Mouse (Mus musculus) heart, embryonic 14.5 days (tissue): Measurements from ENCODE around the gene Gm36176. TPM values are rescaled to one million over a fixed set of nuclear protein-coding genes. Genes with fewer than 3 reads are reported as not detected.
A peak's percentile ranks its signal among the peaks of the same experiment; 100 is the strongest.

Source experiments
- ATAC-seq: fragments of 200-750 bp; cut with Nextera tagmentation; 2 replicates; pipeline ENCODE4 v1.8.0; 2017; ENCODE audit warnings: low read depth, moderate TSS enrichment; ENCODE audit not compliant: insufficient number of reproducible peaks, insufficient read depth, low FRiP score
- H3K27ac ChIP-seq, 2 experiments: fragments of 200-500 bp in 1 of 2; fragments of 300-500 bp in 1 of 2; sonication (generic) in 1 of 2; replicated peaks in 1 of 2; 2 replicates each; pipeline ENCODE4 v1.5.1; 2012 to 2014; ENCODE audit warnings: low read depth in 2 of 2, low read length in 2 of 2, control low read depth in 1 of 2, mild to moderate bottlenecking in 1 of 2, mixed read lengths in 1 of 2; ENCODE audit not compliant: control insufficient read depth in 1 of 2, insufficient read depth in 1 of 2
- H3K27me3 ChIP-seq: fragments of 300-500 bp; sonication (generic); 2 replicates; pipeline ENCODE4 v1.6.1; 2014; ENCODE audit warnings: mild to moderate bottlenecking, low read length, control low read depth; ENCODE audit not compliant: control insufficient read depth, insufficient read depth
- H3K36me3 ChIP-seq: fragments of 300-500 bp; sonication (generic); 2 replicates; pipeline ENCODE4 v1.6.1; 2014; ENCODE audit warnings: mild to moderate bottlenecking, control low read depth, low read length, mixed read lengths; ENCODE audit not compliant: control insufficient read depth, insufficient read depth
- H3K4me1 ChIP-seq, 2 experiments: fragments of 200-500 bp in 1 of 2; fragments of 300-500 bp in 1 of 2; sonication (generic) in 1 of 2; 2 replicates each; pipeline ENCODE4 v1.6.1; 2012 to 2014; ENCODE audit warnings: low read length in 2 of 2, control low read depth in 1 of 2, mixed read lengths in 1 of 2; ENCODE audit not compliant: control insufficient read depth in 2 of 2, insufficient read depth in 2 of 2
- H3K4me2 ChIP-seq: fragments of 300-500 bp; sonication (generic); 2 replicates; pipeline ENCODE4 v1.6.1; 2014; ENCODE audit warnings: mild to moderate bottlenecking, low read length
- H3K4me3 ChIP-seq, 2 experiments: fragments of 200-500 bp in 1 of 2; fragments of 300-500 bp in 1 of 2; sonication (generic) in 1 of 2; 2 replicates each; pipeline ENCODE4 v1.5.1; 2012 to 2014; ENCODE audit warnings: low read length in 2 of 2, mild to moderate bottlenecking in 2 of 2, control low read depth in 1 of 2, low read depth in 1 of 2, moderate library complexity in 1 of 2; ENCODE audit not compliant: control insufficient read depth in 1 of 2, insufficient read depth in 1 of 2
- H3K9ac ChIP-seq: fragments of 300-500 bp; sonication (generic); 2 replicates; pipeline ENCODE4 v1.6.1; 2014; ENCODE audit warnings: mild to moderate bottlenecking, low read length
- H3K9me3 ChIP-seq: fragments of 300-500 bp; sonication (generic); 2 replicates; pipeline ENCODE4 v1.6.1; 2016; ENCODE audit warnings: low read length, control low read depth; ENCODE audit not compliant: control insufficient read depth
- WGBS: fragments of 180-500 bp; shearing (Covaris S2); extraction: QIAGEN DNeasy Blood & Tissue Kit; methylation state at CpG from one replicate; pipeline ENCODE4 v1.1.7; 2014; 5-methylcytosine and 5-hydroxymethylcytosine counted together
- polyA plus RNA-seq: library from polyadenylated mRNA; unstranded; fragments of >200 nt; fragmentation: Nextera tagmentation; extraction: Ambion mirVana; gene quantifications from 2 replicates; pipeline ENCODE4 v1.2.1, GENCODE M21; 2014

Gene Gm36176
- polyA plus RNA-seq, 1 experiment from 2014 or later: not detected

DNA sequence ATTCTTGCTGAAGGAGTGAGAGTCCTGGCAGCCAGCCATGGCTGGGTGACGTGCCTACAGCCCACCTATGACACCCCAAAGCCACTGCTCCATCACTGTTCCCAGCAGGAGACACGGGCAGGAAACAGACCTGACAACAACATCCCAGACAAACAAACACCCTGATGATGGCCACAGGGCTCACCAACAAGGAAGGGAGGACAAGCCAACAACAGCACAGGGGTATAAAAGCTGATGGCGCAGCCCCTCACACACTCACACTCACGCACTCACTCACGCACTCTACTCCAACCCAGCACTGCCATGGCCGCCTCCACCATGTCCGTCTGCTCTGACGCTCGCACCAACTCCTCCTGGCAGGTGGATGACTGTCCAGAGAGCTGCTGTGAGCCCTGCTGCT, 6.0 kb downstream of the Gm36176 start, which contains the start of gene Gm10318:
Gene Gm10318, plus strand, starts transcription at position 301 of the 400 bp plus-strand sequence.
- no peak within 1 kb of the TSS for H3K4me3 ChIP-seq
- 59% methylated on average over 9 of the region's 9 CpGs for WGBS
- no peak for ATAC-seq

DNA sequence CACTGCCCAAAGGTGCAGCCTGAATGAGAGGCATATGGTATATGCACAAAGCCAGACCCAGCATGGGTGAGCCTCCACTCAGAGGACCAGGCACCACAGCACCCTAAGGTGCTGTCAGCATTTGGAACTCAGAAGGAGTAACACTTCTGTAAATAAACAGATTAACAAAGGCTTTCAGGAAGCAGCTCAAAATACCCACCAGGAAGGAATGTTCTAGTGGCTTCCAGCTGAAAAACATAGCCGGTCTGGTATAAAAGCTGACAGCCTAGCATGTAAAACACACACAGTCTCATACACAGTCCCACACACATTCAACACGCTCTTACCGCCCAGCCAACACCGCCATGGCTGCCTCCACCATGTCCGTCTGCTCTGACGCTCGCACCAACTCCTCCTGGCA, 15.1 kb downstream of the Gm36176 start, which contains the start of gene Gm3285:
Gene Gm3285, plus strand, starts transcription at position 301 of the 400 bp plus-strand sequence.
- no peak for ATAC-seq
- Histone ChIP-seq H3K4me3 (no peak within 1 kb of the TSS), H3K4me1 (no peaks in the 10 kb centered on the region; a peak in 1 of 4 replicates), H3K36me3 (no peaks in the 10 kb centered on the region), H3K9me3 (no peaks in the 10 kb centered on the region), H3K4me2 (no peak within 1 kb of the TSS), H3K27me3 (no peaks in the 10 kb centered on the region), H3K9ac (no peak within 1 kb of the TSS), H3K27ac (no peak within 1 kb of the TSS)
- 54% methylated on average over 7 of the region's 7 CpGs for WGBS

More for the DNA sequence above, 6.0 kb downstream of the Gm36176 start, which contains the start of gene Gm10318:
- Histone ChIP-seq H3K27ac (no peak within 1 kb of the TSS), H3K4me2 (no peak within 1 kb of the TSS), H3K4me1 (no peaks in the 10 kb centered on the region), H3K27me3 (no peaks in the 10 kb centered on the region), H3K36me3 (no peaks in the 10 kb centered on the region), H3K9me3 (0 out of 2 replicates have a peak, but pooled peaks cover 4% of the 10 kb centered on the region), H3K9ac (no peak within 1 kb of the TSS)

DNA sequence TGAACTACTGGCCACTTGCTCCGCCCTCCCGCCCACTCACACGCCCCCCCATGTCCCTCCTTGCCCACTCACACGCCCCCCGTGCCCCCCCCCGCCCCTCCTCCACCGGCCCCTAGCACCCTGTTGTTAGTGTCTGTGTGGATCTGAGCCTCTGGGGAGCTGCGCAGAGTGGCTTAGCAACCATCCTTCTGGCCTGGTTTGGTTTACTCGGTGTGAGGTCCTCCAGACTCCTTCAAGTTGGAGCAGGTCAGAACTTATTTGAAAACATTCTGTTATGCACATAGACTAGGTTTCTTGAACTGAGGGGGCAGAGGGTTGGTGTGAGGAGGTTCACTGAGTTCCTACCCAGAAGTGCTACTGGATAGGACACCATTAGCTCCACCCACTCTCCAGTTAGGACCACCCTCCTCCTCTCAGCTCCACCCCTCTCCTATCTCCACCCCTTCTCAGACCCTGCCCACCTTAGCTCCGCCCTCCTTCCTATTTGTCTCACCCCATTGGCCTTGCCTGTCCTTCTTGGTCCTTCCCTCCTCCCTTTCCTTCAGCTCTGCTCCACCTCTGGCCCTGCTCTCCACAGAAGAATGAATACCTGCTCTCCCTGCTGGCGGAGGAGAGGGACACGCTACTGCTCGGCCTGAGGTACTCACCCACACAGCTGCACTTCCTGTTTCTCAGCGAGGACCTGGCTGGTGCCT, 17.6 kb downstream of the Gm36176 start:
- WGBS: 28% methylated on average over 14 of the region's 14 CpGs
- no peak for ATAC-seq
- H3K36me3 ChIP-seq: no peaks in the 10 kb centered on the region
- H3K9me3 ChIP-seq: no peaks in the 10 kb centered on the region
- H3K4me3 ChIP-seq: no peak overlapping the region
- H3K27ac ChIP-seq: no peak overlapping the region
- peak overlapping the region; percentile 31; the same call in 1 of the 2 replicates for H3K4me2 ChIP-seq
- no peaks in the 10 kb centered on the region; a peak in 1 of 4 replicates for H3K4me1 ChIP-seq
- no peaks in the 10 kb centered on the region for H3K27me3 ChIP-seq
- no peak overlapping the region for H3K9ac ChIP-seq

DNA sequence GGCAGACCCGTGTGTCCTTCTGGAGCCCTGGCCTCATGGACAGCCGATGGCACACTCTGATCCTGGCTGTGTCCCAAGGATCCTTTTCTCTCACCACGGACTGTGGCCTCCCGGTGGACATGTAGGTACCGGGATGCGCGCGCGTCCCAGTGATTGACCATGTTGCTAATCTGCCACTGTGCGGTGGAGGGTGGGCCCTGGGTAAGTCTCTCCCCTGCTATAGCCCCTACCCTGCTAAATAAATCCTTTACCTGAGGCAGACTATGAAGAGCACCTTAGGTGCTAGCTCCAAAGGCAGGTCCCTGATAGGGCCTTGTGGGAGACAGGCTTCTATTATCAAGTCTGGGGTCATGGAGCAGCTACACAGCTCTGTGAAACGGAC, 18.1 kb downstream of the Gm36176 start:
- no peak for ATAC-seq
- H3K27me3 ChIP-seq: no peaks in the 10 kb centered on the region
- no peaks in the 10 kb centered on the region for H3K36me3 ChIP-seq
- no peak overlapping the region for H3K4me3 ChIP-seq
- no peaks in the 10 kb centered on the region for H3K9me3 ChIP-seq
- no peak overlapping the region for H3K27ac ChIP-seq
- 31% methylated on average over 11 of the region's 11 CpGs for WGBS
- no peak overlapping the region for H3K9ac ChIP-seq
- H3K4me2 ChIP-seq: peak overlapping the region; percentile 31; the same call in 1 of the 2 replicates
- no peaks in the 10 kb centered on the region; a peak in 1 of 4 replicates for H3K4me1 ChIP-seq

DNA sequence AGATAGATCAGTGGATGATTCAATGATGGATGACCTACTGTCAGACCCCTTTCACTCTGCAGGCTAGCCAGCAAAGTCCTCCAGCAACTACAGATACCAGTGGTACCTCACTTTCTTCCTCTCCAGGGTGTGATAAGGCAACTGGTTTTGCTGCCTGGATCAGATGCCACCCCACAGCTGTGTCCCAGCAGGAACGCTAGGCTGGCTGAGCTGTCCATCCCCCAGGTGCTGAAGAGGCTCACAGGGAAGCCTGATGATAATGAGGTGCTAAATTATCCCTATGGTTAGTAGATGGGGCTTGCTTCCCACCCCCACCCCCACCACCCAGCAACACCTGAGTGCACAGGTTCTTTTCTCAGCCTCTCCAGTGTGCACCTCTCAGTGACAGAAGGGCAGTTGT, 20.9 kb downstream of the Gm36176 start:
- Histone ChIP-seq H3K9ac (no peak overlapping the region), H3K27ac (no peak overlapping the region), H3K4me3 (no peak overlapping the region), H3K9me3 (no peaks in the 10 kb centered on the region), H3K4me2 (no peak overlapping the region), H3K36me3 (no peaks in the 10 kb centered on the region), H3K27me3 (no peaks in the 10 kb centered on the region), H3K4me1 (no peaks in the 10 kb centered on the region; a peak in 1 of 4 replicates)
- 0% methylated on average over 1 of the region's 1 CpGs for WGBS
- ATAC-seq: no peak

DNA sequence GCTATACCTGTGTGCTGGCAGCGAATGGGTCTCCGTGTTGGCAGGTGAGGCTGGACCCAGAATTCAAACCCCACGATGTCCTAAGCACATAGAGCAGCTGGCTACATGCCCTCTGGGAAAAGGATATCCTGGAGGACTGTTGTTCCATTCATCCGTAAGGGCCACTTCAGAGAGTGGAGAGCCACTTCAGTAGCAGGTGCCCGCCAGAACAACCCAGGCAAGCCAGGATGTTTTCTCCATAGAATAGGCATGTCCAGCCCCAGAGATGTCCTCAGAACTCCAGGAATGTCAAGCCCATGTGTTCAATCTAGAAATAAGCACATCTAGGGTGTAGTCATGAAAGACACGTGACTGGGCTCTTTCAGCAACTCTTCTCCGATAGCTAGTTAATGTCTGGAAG, 23.0 kb downstream of the Gm36176 start:
- Histone ChIP-seq H3K4me2 (no peak overlapping the region), H3K27me3 (no peaks in the 10 kb centered on the region), H3K9ac (no peak overlapping the region), H3K4me1 (no peaks in the 10 kb centered on the region; a peak in 1 of 4 replicates), H3K27ac (no peak overlapping the region), H3K4me3 (no peak overlapping the region), H3K9me3 (no peaks in the 10 kb centered on the region), H3K36me3 (no peaks in the 10 kb centered on the region)
- no peak for ATAC-seq
- 78% methylated on average over 7 of the region's 7 CpGs for WGBS

DNA sequence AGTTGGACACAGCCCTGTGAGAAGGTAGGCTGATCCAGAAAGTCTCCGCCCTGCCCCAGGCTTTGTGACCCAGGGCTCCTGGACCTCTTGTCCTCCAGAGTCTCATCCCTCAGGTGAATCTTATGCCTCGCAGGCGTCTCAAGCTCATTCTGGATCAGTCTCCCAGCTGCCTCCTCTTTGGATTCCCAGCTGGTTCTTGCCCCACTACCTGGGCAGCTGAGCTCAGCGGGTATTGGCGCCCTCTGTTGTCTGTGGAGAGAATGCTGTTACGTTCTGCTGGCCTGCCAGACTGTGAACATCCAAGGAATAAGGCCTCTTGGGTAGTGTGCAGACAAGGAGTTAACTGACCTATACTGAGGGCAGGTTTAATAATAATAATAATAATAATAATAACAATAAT, 32.4 kb downstream of the Gm36176 start:
- Histone ChIP-seq H3K4me3 (no peak overlapping the region), H3K36me3 (no peaks in the 10 kb centered on the region), H3K9ac (no peak overlapping the region), H3K27ac (no peak overlapping the region), H3K4me1 (no peaks in the 10 kb centered on the region), H3K27me3 (no peaks in the 10 kb centered on the region), H3K9me3 (no peaks in the 10 kb centered on the region), H3K4me2 (no peak overlapping the region)
- WGBS: 61% methylated on average over 6 of the region's 6 CpGs
- ATAC-seq: no peak

DNA sequence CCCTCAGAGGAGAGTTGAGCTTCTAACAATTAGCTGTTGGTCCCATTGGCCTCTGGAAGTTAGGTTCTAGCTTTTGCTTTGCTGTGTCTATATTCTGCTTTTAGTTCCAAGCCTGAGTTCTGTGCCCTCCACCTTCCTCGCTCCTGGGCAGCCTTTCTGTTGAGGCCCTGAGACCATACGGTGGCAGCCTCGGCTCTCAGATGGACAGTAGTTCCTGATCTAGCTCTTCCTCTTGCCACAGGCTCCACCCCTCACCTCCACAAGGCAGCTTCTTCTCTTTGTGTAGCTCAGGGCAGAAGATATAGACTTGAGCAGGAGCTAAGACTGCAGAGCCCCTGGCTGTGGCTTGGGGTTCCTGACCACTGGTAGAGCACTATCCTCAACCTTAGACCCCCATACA, 33.7 kb downstream of the Gm36176 start:
- H3K27me3 ChIP-seq: no peaks in the 10 kb centered on the region
- H3K9ac ChIP-seq: no peak overlapping the region
- no peak overlapping the region for H3K4me2 ChIP-seq
- no peak for ATAC-seq
- no peaks in the 10 kb centered on the region for H3K9me3 ChIP-seq
- H3K4me1 ChIP-seq: no peaks in the 10 kb centered on the region
- no peaks in the 10 kb centered on the region for H3K36me3 ChIP-seq
- H3K4me3 ChIP-seq: no peak overlapping the region
- H3K27ac ChIP-seq: no peak overlapping the region
- 53% methylated on average over 3 of the region's 3 CpGs for WGBS
